ENCODE assay signal across 8 mouse cellular contexts in genomic region chr4:46130221-46130620, GRCm38 (mm10). TPM values are rescaled to one million over a fixed set of nuclear protein-coding genes. Genes with fewer than 3 reads are reported as not detected.
A peak's percentile ranks its signal among the peaks of the same experiment; 100 is the strongest.
DNase-seq lines count a peak whose midpoint lies in the region; ATAC-seq lines count a peak whose summit lies in the region.

No protein-coding gene starts in this region.

- intact Hi-C loops in heart, postnatal 10 days (cut with DNase I) = no loop called here
- intact Hi-C loops in heart, postnatal 25 days (cut with DNase I) = no loop called here

- peak; percentile 87 for ATAC-seq in megakaryocyte progenitor cell, adult 5-6 weeks (replicated peaks; ENCODE audit: poor library complexity)
- ATAC-seq in frontal cortex, adult (ENCODE audit: low TSS enrichment) = no peak

- DNase-seq in heart, postnatal 10 days = peak; percentile 48 to 69
- DNase-seq in heart, postnatal 25 days (ENCODE audit: low spot score) = no peak
- peak; percentile 87 for DNase-seq in 3T3-L1 (ENCODE audit: low read depth, low spot score)
- DNase-seq in ES-CJ7 (ENCODE audit: low read depth, low spot score) = peak; percentile 52
- DNase-seq in cerebellum, postnatal 25 days = peak; percentile 45 to 69
- DNase-seq in kidney, adult 8-10 months = peak; percentile 26 to 75

RNA-seq across cellular contexts. Expression of gene Ncbp1, which starts 8.2 kb away (rescaled TPM):
- total RNA-seq in heart, postnatal 10 days (2021) = 10 to 100 TPM; 28.3 to 30.2 TPM
- 10 to 100 TPM; 21.4 to 22.2 TPM for total RNA-seq in heart, postnatal 25 days (2021)
- total RNA-seq in megakaryocyte progenitor cell, adult 5-6 weeks (2015) = 81.5 and 82.3 TPM in 2 replicates
- 108 and 109 TPM in 2 replicates for total RNA-seq in megakaryocyte progenitor cell, adult 5-6 weeks (2017)

RNA-seq across cellular contexts. Expression of gene Tstd2, which starts 8.3 kb away (rescaled TPM):
- 10 to 100 TPM; 16.3 to 20.7 TPM for total RNA-seq in heart, postnatal 10 days (2021)
- total RNA-seq in heart, postnatal 25 days (2021) = 10 to 100 TPM; 14.5 to 15.1 TPM
- 22.1 and 23.8 TPM in 2 replicates for total RNA-seq in megakaryocyte progenitor cell, adult 5-6 weeks (2015)
- 30.9 and 40.3 TPM in 2 replicates for total RNA-seq in megakaryocyte progenitor cell, adult 5-6 weeks (2017)
